Mouse (Mus musculus): Measurements from ENCODE around the gene Anks1.

The Anks1 gene

DNA sequence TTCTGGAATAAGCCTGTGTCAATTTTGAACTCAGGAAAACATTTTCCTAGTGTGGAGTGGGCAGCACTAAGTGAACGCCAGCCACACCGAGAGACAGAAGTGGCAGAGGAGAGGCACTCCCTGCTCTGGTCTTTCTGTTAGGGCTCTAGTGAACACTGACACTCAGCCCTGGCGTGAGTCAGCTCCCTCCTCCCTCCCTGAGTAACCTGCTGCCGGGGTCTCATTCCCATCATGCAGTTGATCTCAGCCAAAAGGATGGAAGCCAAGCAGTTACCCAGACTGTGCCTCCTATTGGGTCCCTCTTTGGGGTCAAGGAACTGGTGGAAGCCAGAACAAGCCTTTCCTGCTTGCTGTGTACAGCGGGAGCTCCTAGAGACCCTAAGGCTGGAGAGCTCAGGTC, 138.4 kb downstream of the Anks1 start:
- DNase-seq (ENCODE audit: low read depth, low spot score): no peak

DNA sequence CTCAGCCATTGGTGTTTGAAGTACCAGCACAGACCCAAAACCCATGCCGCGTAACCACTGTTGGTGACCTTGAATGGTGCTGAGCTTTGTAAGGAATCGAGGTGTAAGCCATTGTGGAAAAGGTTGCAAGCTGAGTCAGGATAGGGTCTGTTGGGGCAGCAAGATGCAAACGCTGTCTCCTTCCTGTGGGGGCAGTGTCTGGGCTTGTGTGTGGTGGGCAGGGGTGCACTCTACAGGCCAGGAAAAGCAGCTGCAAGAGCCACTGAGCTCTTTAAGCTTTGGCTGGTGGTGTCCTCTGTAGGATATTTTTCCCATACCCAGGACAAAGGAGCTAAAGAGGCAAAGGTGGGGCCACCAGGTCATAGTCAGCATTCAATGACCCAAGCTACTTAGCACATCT, 139.3 kb downstream of the Anks1 start:
- DNase-seq (ENCODE audit: low read depth, low spot score): no peak

DNA sequence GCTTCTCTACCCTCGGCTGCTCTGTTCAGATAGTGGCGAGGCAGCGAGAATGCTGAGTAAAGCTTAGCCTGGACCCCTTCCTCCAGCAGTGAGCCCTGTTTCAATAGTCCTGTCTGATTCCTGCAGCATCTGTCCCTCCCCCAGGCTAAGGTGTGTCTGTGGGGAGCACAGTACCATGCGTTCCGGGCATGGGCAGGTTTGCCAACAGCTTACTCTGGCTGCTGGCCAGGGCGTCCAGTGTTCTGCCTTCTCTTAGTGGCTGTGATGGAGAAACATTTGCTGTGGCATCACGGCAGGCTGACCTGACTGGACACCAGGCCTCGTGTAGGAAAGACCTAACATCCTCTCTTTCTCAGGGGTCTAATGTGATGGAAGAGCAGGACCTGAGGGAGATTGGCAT, 141.1 kb downstream of the Anks1 start:
- no peak for DNase-seq (ENCODE audit: low read depth, low spot score)

DNA sequence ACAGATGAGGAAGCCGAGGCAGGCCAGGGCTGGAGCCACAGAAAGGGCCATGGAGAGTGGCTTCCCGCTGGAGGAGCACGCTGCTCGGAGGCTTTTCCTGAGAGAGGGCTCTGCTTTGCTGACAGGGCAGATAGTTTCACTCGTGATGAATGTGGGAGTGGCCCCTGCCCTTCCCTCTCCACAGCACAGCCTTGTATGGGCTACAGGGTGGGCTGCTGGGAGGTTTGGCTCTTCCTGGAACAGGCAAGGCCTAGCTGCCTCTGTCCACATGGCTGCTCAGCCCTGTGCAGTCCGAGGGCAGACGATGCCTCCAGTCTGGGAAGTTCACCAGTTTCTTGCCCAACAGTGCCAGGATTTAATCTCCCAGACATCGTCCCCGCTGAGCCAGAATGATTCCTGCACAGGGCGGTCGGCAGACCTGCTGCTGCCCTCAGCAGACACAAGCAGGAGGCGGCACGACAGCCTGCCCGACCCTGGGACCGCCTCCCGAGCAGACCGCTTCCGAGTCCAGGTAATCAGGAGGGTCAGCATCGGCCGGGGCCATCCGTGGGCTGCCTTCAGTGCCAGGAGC, 143.3 kb downstream of the Anks1 start:
- DNase-seq (ENCODE audit: low read depth, low spot score): no peak

DNA sequence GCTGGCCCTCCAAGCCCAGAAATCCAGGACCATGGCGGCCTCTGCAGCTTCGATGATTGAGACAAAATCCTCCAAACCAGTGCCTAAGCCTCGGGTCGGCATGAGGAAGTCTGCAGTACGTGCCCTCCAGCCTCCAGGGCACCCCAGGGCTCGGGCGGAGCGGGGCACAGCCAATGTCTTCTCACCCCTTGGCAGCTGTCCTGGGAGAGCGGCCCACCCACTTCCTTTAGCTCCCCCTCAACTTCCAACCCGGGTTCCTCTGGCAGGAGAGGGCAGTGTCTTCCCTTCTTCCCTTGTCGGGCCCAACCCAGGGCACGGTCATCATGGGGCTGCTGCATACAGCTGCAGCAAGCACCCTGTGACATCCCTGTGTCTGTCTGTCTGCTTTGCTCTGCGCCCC, 149.2 kb downstream of the Anks1 start:
- DNase-seq (ENCODE audit: low read depth, low spot score): no peak

DNA sequence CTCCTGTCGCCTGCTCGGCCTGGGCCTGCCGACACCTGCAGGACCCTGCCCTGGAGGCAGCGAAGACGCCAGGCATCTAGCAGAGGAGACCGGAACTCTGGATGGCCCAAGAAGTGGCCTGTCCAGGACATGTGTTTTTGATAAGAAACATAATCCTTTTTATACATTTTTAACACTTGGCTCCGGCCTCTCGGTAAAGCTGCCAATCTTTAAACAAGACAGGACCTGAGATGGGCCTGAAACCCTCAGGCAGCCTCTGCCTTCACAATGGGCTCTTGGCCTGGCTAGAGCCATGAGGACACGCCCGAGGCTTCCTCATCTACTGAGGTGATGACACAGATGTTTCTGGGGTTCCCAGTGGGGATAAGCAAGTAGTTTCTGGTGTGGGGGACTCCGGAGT, 151.6 kb downstream of the Anks1 start:
- no peak for DNase-seq (ENCODE audit: low read depth, low spot score)

DNA sequence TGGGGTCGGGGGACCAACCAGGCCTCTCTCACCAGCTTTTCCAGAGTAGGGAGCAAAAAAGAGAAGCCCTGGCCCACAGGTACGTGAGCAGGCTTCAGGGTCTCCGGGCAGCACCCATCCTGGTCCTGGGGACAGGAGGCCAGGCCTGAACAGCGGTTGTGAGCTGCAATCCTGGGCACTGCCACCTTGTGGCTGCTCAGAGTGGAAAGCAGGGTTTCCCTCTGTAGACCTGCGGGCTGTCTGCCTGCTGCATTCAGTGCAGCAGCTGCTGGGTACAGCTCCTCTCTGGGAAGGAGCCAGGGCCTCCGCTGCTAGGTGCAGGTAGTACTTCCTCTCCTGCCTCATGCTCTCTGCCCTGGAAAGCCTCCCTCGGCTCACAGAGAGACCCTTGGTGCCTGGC, 152.4 kb downstream of the Anks1 start:
- DNase-seq (ENCODE audit: low read depth, low spot score): no peak

DNA sequence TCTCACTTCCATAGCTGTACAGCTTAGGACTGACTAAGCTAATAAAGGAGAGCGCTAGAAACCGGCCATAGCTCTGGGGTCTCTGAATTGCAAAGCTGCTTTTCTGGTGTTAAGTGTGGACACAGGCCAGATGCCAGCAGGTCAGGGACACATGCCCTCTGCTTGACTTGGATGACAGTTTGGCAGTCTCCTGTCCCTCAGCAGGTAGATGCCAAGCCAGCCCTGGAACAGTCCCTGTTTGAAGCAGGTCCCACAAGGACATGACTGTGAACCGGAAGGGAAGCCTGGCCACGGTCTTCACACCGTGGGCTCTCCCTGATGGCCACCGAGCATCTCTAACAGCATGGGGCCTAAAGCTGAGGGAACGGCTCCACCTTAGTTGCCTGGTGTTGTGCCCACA, 153.6 kb downstream of the Anks1 start:
- DNase-seq (ENCODE audit: low read depth, low spot score): no peak

DNA sequence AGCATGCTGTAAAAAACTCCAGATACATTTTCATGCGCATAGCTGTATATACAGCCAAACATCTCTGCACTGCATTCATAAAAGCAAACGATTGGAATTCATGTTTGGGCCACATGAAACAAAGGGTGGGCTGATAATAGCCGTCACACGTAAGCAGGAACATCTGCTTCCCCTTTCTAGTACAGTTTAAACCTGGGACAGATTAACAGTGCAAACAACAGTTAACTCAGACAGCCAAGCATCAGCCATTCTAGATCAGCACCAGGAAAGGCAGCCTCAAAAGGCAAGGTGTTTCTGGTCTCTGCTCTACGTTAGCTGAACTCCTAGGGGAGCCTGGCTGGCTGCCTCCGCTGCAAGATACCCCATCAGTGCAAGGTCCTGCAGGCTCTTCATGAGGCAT, 154.1 kb downstream of the Anks1 start:
- no peak for DNase-seq (ENCODE audit: low read depth, low spot score)

DNA sequence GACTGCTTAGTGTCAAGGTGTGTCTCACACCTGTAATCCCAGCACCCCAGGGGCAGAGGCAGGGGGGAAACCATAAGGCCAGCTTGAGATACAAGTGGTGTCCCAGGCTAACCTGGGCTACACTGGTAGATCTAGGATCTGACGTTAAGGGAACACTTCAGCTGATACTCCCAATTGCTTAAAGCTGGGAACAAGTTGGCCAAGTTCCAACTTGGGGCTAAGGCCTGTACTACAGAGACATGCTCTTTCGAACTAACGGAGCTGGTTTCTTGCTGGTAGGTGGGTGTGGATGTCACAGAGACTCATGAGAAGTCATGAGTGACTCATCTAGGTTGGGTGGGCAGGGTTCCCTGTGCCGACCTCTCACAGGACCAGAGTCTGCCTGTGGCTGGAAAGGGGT, 158.2 kb downstream of the Anks1 start:
- DNase-seq (ENCODE audit: low read depth, low spot score): no peak

DNA sequence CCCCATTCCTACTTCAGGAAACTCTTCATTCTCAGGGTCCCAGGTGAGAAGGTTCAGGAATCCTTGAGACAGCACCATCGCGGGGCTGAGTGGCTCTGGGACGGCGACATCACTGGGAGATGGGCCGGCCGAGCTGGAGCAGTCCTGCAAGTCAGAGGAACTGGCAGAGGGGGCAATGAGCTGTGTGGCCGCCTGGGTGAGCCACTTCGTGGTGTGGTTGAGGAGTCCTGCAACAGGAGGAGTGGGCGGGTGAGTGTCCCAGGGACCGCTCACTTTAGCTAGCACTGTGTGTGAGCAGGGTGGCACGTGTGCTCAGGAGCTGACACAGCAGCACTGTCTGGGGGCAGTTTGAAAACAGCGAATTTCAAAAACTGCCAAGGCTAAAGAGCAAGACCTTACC, 160.3 kb downstream of the Anks1 start:
- DNase-seq (ENCODE audit: low read depth, low spot score): no peak

DNA sequence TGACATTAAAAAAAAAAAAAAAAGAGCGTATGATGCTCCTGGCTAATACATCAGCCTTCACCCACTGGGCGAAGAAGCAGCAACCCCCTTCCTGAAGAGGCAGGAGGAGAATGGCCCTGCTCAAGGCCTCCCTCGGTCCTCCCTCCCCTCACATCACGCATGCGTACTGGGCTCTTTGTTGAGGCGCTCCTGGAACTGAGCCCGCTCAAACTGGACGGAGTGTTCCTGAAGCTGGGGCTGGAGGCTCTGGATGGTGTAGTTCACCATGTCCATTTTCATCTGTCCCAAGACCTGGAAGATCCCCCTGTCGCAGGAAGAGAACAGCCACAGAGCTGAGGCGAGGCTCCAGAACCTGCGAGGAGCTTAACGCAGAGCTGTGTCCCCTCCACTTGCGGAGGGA, 161.2 kb downstream of the Anks1 start:
- DNase-seq (ENCODE audit: low read depth, low spot score): no peak

DNA sequence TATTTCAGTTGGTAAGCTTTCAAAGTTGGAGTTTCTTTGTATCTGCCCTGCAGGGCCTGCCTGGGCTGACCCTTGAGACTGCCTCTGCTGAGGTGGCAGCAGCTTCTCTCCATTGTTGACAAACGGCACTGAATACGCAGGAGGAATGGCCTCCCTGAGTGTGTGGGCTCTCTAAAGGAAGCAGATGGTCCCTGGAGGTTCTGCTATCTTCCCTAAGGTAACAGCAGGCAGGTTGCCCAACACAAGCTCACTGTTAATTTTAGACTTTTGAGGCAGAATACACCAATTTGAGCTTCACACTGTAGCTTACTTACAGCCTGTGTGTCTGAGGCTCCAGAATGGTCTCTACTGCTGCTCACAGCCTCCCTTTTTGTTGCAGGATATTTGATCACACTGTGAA, 163.6 kb downstream of the Anks1 start:
- no peak for DNase-seq (ENCODE audit: low read depth, low spot score)

DNA sequence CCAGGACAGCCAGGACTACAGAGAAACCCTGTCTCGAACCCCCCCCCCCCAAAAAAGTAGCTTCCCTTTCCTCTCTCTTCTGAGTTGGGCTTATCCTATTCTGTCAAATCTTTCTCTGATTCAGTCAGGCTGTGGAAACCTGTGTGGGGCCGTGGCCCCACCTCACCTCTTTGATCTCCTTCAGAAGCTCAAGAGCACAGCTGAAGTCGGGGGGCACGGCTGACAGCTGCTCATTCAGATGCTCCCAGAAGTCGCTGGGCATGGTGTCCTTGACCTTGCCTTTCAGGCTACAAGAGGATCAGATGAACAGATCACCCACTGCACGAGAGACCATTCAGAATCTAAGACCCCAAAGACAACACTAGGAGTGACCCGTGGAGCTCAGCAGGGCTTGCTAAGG, 165.4 kb downstream of the Anks1 start:
- no peak for DNase-seq (ENCODE audit: low read depth, low spot score)

DNA sequence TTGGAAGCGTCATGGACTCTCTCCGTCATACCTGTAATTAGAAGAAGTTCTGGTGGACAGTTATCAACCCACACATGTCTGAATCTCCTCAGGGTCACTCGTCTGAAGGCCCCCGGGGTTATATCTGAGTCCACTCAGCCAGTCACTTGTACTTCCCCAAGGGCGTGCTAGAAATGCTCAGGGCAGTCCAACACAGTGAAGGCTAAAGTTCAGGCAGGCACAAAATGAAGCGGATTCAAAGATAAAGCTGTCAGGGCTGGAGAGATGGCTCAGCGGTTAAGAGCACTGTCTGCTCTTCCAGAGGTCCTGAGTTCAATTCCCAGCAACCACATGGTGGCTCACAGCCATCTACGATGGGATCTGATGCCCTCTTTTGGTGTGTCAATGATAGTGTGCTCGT, 168.9 kb downstream of the Anks1 start:
- no peak for DNase-seq (ENCODE audit: low read depth, low spot score)

DNA sequence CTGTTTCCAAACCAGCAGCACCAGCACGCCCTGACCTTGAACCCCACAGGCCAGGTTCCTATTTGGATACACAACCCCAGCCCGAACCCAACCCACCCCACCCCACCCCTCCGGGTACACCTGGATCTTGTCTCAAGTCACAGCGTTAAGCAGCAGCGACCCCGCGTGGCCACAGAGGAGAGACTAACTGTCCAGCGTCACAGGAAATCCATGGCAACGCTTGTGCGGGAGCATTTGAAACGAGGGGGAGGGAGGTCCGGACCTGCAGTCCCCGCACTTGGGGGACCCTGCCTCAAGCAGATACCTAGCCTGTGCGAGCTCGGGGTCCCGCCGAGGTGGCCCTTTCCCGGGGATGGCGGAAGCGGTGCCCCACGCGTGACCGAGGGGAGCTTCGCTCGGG, 170.5 kb downstream of the Anks1 start:
- DNase-seq (ENCODE audit: low read depth, low spot score): no peak

DNA sequence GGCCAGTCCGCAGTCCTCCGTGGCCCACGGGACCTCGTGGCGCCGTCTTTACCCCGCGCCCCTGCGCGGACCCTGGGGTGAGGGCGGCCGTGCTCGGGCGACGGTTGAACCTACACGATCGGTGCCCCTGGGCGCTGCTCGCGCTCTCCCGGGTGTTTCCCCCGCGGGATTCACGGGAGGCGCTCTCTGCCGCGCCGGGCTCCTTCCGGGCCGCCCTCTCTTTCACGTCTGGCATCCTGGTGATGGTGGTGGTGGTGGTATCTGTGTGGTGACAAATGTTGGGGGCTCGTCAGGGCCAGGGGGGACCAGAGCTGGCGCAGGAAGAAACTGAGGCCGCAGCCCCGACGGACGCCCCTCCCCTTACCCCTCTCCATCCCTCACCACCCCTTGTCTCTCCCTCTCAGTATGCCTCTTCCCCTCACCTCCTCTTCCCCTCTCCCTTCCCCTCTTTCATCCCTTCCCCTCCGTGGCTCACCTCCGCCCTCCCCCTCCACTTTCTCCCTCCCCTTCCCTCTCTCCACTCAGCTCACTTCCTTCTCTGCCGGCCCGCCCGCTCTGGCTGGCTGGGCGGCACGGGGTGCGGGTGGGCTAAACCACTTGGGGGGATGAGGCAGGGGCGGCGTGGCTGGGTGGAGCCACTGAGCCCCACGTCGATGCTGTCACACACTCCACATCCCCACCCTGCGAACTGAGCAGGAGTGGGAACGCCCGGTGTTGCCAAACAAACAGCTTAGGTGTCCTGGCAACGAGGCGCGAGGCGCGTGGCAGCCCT, 171.1 kb downstream of the Anks1 start, which contains the start of gene Tcp11:
Gene Tcp11, minus strand, starts transcription at position 595 of the 772 bp plus-strand sequence.
- no peak for DNase-seq (ENCODE audit: low read depth, low spot score)

DNA sequence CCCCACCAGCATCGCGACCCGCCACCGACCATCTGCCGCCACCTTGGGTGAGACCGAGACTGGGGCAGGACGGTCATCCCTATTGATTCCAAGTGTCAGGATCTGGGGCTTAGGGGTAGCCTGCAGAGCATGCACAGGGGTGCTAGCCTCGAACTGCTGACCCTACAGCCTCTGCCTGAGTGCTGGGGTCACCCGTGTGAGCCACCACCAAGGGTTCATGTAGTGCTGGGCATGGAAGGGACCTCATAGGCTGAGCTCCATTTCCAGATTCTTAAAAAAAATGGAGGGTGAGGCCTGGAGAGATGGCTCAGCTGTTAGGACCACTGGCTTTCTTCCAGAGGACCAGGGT, 171.7 kb downstream of the Anks1 start:
- no peak for DNase-seq (ENCODE audit: low read depth, low spot score)

DNA sequence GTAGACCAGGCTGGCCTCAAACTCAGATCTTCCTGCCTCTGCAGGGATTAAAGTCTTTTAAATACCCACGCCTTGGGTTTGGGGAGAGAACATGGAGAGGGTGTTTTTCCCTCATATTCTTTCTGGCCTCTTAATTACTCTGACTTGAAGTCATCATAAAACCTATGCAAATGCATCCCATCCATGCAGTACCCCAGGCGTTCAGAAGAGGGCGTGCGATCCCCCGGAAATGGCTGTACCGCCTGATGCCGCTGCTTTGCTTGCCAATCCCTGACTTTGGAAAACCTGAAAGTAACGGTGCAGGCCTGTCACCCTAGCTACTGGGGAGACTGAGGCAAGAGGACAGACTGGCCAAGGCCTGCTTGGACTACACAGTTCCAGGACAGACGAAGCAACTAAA, 172.3 kb downstream of the Anks1 start:
- DNase-seq (ENCODE audit: low read depth, low spot score): no peak

DNA sequence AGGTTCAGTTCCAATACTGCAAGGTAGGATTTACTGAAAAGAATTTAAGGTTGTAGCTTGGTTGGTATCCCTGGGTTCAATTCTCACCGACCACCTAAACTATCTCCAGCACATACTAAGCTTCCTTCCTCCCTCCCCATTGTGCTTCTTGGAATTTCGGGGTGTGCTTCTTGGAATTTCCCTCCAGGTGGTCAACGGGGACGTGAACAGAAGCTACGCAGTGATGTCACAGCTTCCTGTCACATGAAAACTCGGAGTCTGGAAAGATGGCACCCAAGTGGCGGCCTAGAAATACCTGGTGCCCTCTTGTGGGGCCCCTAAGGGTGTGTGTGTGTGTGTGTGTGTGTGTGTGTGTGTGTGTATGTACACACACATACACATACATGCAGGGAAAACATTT, 172.8 kb downstream of the Anks1 start:
- DNase-seq (ENCODE audit: low read depth, low spot score): no peak

DNA sequence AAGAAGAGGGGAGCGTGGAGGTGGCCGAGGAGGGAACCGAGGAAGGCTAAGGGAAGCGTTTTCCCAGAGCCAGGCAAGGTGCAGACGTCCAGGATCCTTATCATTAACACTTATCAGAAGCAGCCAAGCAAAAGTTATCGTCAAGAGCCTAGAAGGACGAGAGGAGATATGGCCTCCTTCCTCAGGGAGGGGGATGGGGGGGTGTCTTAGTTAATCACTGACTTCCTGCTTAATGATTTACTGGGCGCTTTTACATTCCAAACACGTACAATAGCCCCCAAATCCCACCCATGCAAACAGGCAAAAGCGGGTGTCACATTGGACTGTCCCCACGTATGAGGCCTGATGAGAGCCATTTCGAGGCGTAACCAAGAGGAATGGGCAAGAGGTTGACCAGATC, 173.8 kb downstream of the Anks1 start:
- no peak for DNase-seq (ENCODE audit: low read depth, low spot score)

DNA sequence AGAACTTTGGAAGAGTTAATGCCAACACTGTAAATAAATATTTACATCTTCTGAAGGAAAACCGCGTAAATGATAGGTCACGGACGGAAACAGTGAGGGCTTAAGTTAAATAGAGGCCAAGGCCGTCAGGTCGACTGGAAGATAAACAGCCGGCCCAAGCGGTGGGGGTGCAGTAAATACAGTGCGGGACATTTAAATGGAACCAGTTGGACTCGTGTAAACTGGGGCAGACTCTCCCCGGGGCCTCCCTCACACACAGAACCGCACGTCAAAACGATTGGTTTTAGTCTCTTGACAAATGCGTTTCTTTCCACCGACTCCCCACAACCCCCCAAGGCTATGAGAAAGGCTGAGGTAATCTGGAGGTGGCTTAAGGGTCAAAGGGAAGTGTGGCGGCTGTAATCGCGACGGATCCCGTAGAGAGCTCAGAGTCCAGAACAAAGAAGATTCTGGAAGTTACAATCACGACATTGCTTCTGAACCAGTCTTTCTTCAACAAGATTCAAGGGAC, 175.3 kb downstream of the Anks1 start:
- no peak for DNase-seq (ENCODE audit: low read depth, low spot score)

DNA sequence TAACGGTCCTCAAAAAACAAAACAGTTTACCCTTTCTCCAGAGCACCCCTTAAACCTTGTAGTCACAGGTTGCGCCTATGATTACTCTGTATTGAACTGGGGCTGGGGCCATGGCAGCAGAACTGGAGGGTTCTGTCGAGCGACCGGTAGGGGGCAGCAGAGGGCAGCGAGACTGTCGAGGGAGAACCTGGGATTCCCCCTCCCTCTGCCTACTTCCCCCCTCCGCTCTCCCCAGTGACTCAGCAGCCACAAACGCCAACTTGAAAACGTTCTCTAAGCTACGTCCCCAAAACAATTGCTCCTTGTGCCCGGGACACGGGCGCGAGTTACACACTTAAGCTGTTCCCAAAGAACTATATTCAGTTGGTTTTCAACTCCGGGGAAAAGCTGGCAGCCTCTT, 175.9 kb downstream of the Anks1 start:
- peak; percentile 51 for DNase-seq (ENCODE audit: low read depth, low spot score)

DNA sequence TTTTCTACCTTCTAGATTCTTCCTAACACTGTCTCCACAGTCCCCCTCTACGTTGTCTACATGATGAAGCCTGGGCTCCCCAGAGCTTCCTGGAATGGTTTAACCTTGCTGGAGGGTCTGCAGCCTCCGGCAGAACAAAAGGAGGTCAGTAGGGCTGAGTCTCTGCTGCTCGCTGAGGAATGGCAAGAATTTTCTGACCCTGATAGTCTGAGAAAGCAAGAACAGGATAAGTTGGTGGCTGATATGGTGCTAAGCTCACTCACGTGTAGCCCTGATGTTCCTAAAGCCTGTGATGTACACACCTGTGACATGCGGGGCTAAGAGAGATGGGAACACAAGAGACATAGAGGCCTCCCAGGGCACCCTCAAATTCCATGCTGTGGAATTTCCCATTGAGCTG, 178.3 kb downstream of the Anks1 start:
- no peak for DNase-seq (ENCODE audit: low read depth, low spot score)

Data from c-Kit-negative CD71-positive TER-119-positive erythroid progenitor cells, embryonic 14.5 days (primary cell).